Mouse (Mus musculus) intestine, postnatal 0 days (tissue): ENCODE measurements around the gene Hyls1. TPM values are rescaled to one million over a fixed set of nuclear protein-coding genes. Genes with fewer than 3 reads are reported as not detected.

ENCODE experiments used
- ATAC-seq: fragments of 200-750 bp; cut with Nextera tagmentation; 2 replicates; pipeline ENCODE4 v1.8.0; 2017; ENCODE audit warnings: mild to moderate bottlenecking, moderate TSS enrichment, moderate library complexity
- H3K27ac ChIP-seq: fragments of 300-500 bp; sonication (generic); 2 replicates; pipeline ENCODE4 v1.5.1; 2014; ENCODE audit warnings: mild to moderate bottlenecking, low read depth, low read length, moderate library complexity
- H3K27me3 ChIP-seq: fragments of 300-500 bp; sonication (generic); replicated peaks from 2 replicates; pipeline ENCODE4 v1.6.1; 2014; ENCODE audit warnings: low read length, mixed read lengths; ENCODE audit not compliant: control insufficient read depth, insufficient read depth
- H3K36me3 ChIP-seq: fragments of 300-500 bp; sonication (generic); 2 replicates; pipeline ENCODE4 v1.6.1; 2014; ENCODE audit warnings: mild to moderate bottlenecking, moderate library complexity; ENCODE audit not compliant: control insufficient read depth, insufficient read depth
- H3K4me1 ChIP-seq: fragments of 300-500 bp; sonication (generic); replicated peaks from 2 replicates; pipeline ENCODE4 v1.6.1; 2014; ENCODE audit warnings: antibody characterized with exemption, low read length, mixed read lengths; ENCODE audit not compliant: control insufficient read depth, insufficient read depth
- H3K4me2 ChIP-seq: fragments of 300-500 bp; sonication (generic); replicated peaks from 2 replicates; pipeline ENCODE4 v1.6.1; 2014; ENCODE audit warnings: low read depth, mild to moderate bottlenecking, moderate library complexity
- H3K4me3 ChIP-seq: fragments of 300-500 bp; sonication (generic); 2 replicates; pipeline ENCODE4 v1.5.1; 2014; ENCODE audit warnings: low read depth, low read length
- H3K9ac ChIP-seq: fragments of 300-500 bp; sonication (generic); 2 replicates; pipeline ENCODE4 v1.6.1; 2014; ENCODE audit warnings: mild to moderate bottlenecking, low read depth, low read length
- H3K9me3 ChIP-seq: fragments of 300-500 bp; sonication (generic); 2 replicates; pipeline ENCODE4 v1.6.1; 2016; ENCODE audit warnings: mixed run types; ENCODE audit not compliant: control insufficient read depth
- CTCF ChIP-seq: sonication (generic); IDR thresholded peaks from 2 replicates; pipeline ENCODE4 v1.5.1; 2016; ENCODE audit warnings: low read depth, mild to moderate bottlenecking, control low read depth, antibody characterized with exemption, moderate library complexity
- WGBS: fragments of 180-500 bp; shearing (Covaris S2); extraction: QIAGEN DNeasy Blood & Tissue Kit; methylation state at CpG from one replicate; pipeline ENCODE4 v1.1.7; 2014; 5-methylcytosine and 5-hydroxymethylcytosine counted together
- polyA plus RNA-seq: library from polyadenylated mRNA; unstranded; fragments of >200 nt; fragmentation: Nextera tagmentation; extraction: Ambion mirVana; gene quantifications from 2 replicates; pipeline ENCODE4 v1.2.1, GENCODE M21; 2015

Gene Hyls1
- polyA plus RNA-seq, 1 experiment from 2014 or later, result 4.9 TPM

GRCm38 (mm10) chr9:35523941-35524411 lies 46.2 kb downstream of the Hyls1 start:
- ATAC-seq, result no peak
- Histone ChIP-seq H3K27me3 (no peaks in the 10 kb centered on the region), H3K4me2 (no peak overlapping the region), H3K4me3 (no peak overlapping the region), H3K27ac (no peak overlapping the region), H3K9ac (no peak overlapping the region), H3K4me1 (no peaks in the 10 kb centered on the region), H3K9me3 (no peaks in the 10 kb centered on the region), H3K36me3 (no peaks in the 10 kb centered on the region)
- 25% methylated on average over 7 of the region's 7 CpGs for WGBS
- TF ChIP-seq CTCF, result peak; percentile 94

GRCm38 (mm10) chr9:35523541-35523940 lies 46.7 kb downstream of the Hyls1 start:
- Histone ChIP-seq H3K9ac (no peak overlapping the region), H3K27ac (no peak overlapping the region), H3K27me3 (no peaks in the 10 kb centered on the region), H3K4me3 (no peak overlapping the region), H3K9me3 (no peaks in the 10 kb centered on the region), H3K4me2 (no peak overlapping the region), H3K4me1 (no peaks in the 10 kb centered on the region), H3K36me3 (no peaks in the 10 kb centered on the region)
- WGBS, result 55% methylated on average over 5 of the region's 5 CpGs
- no peak for TF ChIP-seq CTCF
- no peak for ATAC-seq

GRCm38 (mm10) chr9:35522821-35523515 lies 47.2 kb downstream of the Hyls1 start:
- 71% methylated on average over 1 of the region's 1 CpGs for WGBS
- Histone ChIP-seq H3K9ac (no peak overlapping the region), H3K4me2 (no peak overlapping the region), H3K9me3 (no peaks in the 10 kb centered on the region), H3K27me3 (no peaks in the 10 kb centered on the region), H3K4me3 (no peak overlapping the region), H3K4me1 (no peaks in the 10 kb centered on the region), H3K27ac (no peak overlapping the region), H3K36me3 (no peaks in the 10 kb centered on the region)
- ATAC-seq, result no peak
- TF ChIP-seq CTCF, result no peak

GRCm38 (mm10) chr9:35522241-35522640 lies 48.0 kb downstream of the Hyls1 start:
- no peaks in the 10 kb centered on the region for H3K4me1 ChIP-seq
- H3K36me3 ChIP-seq, result no peaks in the 10 kb centered on the region
- H3K27ac ChIP-seq, result no peak overlapping the region
- no peaks in the 10 kb centered on the region for H3K27me3 ChIP-seq
- WGBS, result 83% methylated on average over 2 of the region's 2 CpGs
- no peak for ATAC-seq
- no peak overlapping the region for H3K9ac ChIP-seq
- H3K9me3 ChIP-seq, result no peaks in the 10 kb centered on the region
- no peak for TF ChIP-seq CTCF
- H3K4me3 ChIP-seq, result no peak overlapping the region
- no peak overlapping the region for H3K4me2 ChIP-seq

- no peak for TF ChIP-seq CTCF
- Histone ChIP-seq H3K4me2 (peak overlapping the region; percentile 30; the same call in 1 of the 2 replicates), H3K9ac (no peak overlapping the region), H3K36me3 (no peaks in the 10 kb centered on the region), H3K4me1 (no peaks in the 10 kb centered on the region), H3K27ac (peak overlapping the region; percentile 86), H3K9me3 (no peaks in the 10 kb centered on the region), H3K27me3 (no peaks in the 10 kb centered on the region), H3K4me3 (no peak overlapping the region)
- 28% methylated on average over 6 of the region's 6 CpGs for WGBS
- ATAC-seq, result peak; percentile 96
Observed at GRCm38 (mm10) chr9:35520631-35521348, 49.4 kb downstream of the Hyls1 start.

GRCm38 (mm10) chr9:35518169-35518568 lies 52.0 kb downstream of the Hyls1 start, which contains the start of gene Gm1113:
Gm1113 (minus strand) TSS chr9:35518269.
- 59% methylated on average over 3 of the region's 3 CpGs for WGBS
- Histone ChIP-seq H3K9me3 (no peaks in the 10 kb centered on the region), H3K4me2 (no peak within 1 kb of the TSS), H3K4me3 (no peak within 1 kb of the TSS), H3K4me1 (no peaks in the 10 kb centered on the region), H3K27ac (no peak within 1 kb of the TSS), H3K9ac (no peak within 1 kb of the TSS), H3K36me3 (no peaks in the 10 kb centered on the region), H3K27me3 (no peaks in the 10 kb centered on the region)
- ATAC-seq, result no peak
- no peak for TF ChIP-seq CTCF
